Mouse (Mus musculus): ENCODE results near the gene Ptcra.

Ptcra gene

DNA sequence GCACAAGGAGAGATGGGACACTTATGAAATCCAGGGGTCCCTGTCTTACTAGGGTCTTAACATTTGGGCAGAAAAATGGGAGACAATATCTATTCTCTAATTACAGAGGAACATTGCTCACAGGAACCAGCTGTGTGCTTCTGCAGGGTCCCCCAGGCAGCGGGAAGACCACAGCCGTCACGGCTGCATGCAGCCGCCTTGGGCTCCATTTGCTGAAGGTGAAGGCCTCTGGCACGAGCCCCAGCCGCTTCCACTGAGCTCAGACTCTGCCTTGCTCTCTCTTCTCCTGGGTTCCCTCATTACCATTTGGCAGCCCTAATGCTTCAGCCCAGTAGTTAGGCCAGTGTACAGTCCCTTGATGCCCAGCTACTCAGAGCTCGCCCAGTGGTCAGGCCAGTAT, 42.4 kb downstream of the Ptcra start:
- no peak for DNase-seq

DNA sequence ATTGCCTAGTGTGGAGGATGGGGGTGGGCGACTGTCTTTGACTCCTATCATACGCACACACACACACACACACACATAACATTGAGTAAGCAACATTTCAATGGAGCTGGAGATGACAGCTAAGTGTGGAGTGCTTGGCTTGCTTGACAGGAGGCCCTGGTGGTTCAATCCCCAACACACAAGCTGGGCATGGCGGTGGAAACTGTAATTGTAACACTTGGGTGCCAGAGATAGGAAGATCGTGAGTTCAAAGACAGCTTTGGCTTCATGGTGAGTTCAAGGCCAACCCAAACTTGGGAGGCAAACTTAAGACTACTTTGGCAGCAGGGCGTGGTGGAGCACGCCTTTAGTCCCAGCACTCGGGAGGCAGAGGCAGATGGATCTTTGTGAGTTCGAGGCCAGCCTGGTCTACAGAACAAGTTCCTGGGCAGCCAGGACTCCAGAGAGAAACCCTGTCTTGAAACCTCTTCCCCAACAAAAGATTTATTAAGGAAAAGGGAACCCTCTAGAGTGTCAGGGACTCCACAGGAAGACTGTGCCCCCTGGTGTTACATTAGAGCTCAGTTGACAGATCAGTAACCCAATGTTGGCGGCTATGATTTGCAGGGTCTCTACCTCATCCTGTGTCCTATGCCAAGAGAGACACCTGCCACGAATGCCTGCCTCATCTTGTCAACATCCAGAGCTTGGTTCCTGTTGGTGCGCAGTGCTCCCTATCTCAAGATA, 48.6 kb downstream of the Ptcra start:
- no peak for DNase-seq

DNA sequence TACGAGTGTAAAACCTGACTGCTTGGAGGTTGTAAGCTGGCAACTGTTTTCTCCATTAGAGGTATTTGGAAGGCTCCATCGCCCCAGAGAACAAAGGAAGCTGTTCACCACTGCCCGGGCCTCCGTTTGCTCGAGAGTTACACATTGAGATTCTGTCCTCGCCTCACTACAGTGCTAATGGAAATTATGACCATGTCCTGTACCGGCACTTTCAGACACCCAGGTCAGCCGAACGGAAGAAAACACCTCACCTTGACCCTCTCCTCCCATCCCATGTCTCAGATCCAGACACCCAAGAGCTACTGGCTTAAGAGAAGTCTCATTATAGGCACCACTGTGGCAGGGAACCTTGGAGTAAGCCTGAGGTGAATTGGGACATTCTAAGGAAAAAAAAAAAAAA, 49.7 kb downstream of the Ptcra start:
- DNase-seq = no peak

DNA sequence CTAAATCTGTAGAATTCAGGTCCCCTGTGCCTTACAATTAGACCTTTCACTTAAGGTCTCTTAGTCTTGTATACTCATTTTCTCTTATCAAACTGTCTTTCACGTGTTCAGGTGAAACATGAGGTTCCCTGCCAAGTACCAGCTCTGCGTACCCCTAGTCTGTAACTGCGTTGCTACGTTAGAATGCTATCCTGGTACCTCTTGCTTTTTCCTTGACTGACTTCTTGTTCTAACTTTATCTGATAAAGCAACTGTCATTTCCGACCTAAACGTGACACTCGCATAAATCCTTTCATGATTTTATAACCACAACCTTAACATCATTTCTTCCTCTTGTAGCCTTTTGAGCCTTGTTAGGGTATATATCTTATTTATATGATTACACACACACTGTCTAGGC, 51.1 kb downstream of the Ptcra start:
- no peak for DNase-seq

DNA sequence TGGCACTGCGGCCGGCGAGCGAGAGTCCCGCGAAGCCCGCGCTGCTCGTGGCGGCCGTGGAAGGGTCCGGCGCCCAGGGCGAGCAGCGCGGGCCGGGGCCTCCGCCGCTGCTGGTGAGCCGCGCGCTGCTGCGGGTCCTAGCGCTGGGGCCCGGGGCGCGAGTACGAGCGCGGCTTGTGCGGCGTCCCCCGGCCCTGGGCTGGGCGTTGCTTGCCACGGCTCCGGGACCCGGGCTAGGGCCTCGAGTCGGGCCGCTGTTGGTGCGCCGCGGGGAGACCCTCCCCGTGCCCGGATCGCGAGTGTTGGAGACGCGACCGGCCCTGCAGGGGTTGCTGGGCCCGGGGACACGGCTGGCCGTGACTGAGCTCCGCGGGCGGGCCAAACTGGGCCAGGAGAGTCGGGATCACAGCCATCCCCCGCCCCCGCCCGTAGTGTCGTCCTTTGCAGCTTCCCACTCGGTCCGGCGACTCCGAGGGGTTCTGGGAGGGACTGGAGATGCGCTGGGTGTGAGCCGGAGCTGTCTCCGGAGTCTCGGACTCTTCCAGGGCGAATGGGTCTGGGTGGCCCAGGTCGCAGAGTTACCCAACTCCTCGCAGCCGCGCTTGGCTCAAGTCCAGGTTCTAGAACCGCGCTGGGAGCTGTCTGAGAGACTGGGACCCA, 51.8 kb downstream of the Ptcra start:
- DNase-seq = peak; percentile 27

DNA sequence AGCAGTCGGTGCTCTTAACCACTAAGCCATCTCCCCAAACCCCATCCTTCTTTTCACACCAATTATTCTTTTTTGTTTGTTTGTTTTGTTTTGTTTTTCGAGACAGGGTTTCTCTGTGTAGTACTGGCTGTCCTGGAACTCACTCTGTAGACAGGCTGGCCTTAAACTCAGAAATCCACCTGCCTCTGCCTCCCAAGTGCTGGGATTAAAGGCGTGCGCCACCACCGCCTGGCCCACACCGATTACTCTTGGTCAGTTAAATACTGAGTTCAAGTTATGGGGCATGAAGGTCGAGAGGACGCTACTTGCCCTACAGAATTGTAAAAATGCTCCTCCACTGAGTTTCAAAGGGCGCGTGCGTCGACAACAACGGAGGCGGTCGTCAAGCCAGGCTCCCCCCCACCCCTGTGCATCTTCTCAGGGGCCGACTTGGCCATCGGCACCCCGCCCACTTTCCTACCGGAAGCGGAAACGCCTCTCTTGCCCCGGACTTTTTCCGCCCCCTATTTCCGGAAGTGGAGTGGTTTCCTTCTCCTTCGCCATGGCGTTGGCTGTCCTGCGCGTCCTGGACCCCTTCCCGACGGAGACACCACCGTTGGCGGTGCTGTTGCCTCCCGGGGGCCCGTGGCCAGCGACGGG, 52.4 kb downstream of the Ptcra start, which contains the start of gene Pex6:
Gene Pex6 (plus strand): TSS at position 505 of the 639 bp plus-strand sequence.
- peak; percentile 91 for DNase-seq

DNA sequence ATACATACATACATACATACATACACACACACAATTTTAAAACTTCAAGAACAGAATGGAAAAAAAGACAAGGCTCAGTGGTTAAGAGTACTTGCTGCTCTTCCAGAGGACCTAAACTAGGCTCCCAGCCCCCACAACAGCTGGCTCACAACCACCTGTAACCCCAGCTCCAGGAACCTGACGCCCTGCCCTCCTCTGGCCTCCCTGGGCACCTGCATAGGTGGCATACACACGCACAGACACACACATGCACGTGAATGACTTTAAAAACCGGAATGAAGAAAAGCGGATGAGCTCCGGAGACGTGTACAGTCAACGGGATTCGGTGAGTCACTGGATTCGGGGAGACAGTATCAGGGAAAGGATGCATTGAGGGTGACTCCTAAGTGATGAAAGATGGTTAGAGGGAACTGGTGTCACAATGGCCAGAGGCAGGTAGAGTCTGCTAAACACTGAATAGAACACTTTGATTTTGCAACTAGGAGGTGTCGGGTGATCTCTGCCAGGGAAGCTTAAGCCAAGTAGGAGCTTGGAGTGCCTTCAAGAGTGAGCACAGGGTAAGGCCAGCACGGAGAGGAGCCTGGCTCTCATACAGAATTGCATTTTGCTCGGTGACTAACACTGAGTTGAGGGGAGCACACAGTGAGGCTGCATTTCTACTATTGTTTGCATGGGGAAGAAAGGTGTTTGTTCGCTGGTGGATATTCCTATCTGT, 57.0 kb downstream of the Ptcra start:
- no peak for DNase-seq

Data from kidney, adult 11 months (tissue).